Mouse (Mus musculus): ENCODE measurements around the gene Olfr111.

DNA sequence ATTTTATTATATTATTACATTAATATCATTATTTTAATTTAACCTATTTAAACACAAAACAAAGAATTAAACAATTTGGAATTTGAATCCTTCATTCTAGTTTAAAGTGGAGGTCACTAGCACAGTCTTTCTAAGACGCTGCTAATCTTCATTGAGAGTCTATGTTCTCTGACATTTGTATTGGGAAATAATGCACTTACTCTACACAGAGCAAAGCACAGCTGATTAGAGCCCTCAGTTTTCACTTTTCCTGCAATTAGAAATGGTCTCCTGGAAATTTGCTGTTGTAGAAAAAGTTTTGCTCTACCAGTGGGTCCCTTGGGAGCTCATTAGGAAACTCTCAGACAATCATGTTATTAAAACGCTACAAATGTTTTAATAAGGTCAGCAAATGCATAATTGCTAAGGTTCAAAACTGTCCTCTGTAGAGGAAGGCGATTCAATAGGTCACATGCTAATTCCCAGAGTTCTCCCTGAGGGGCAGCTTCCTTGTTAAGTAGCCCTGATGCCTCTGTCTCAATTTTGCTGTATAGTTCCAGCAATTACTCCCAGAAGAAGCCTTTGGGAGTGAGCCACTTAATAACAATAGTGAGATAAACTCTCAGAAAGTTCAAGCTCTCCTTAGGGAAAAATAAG, 36.1 kb downstream of the Olfr111 start:
- no peak for TF ChIP-seq CTCF (IDR thresholded peaks at IDR 0.05; ENCODE audit: control insufficient read depth, insufficient read depth, insufficient replicate concordance, low read depth, low read length)
- no peak for TF ChIP-seq POLR2A (IDR thresholded peaks at IDR 0.05; ENCODE audit: control insufficient read depth, low read depth, low read length)

Measured in testis, adult 2 months (tissue).